ENCODE assay signal across 31 mouse cellular contexts in genomic region chr8:85067982-85068381, GRCm38 (mm10). TPM values are rescaled to one million over a fixed set of nuclear protein-coding genes. Genes with fewer than 3 reads are reported as not detected.
DNase-seq lines count a peak whose midpoint lies in the region; ATAC-seq and TF ChIP-seq lines count a peak whose summit lies in the region.
"Had no signal": no experiment of that assay in that cellular context is flagged by ENCODE, and none has a peak within 500 bp of the region (broad histone marks: within the 10 kb centered on the region; RNA-seq: fewer than 3 reads in every experiment).

TSS of gene Gm5741 (minus strand) at chr8:85067982.

- no peak for ATAC-seq in embryonic facial prominence, embryonic 13.5 days (ENCODE audit: insufficient number of reproducible peaks, insufficient read depth, low FRiP score, low TSS enrichment, low read depth)
- no peak for ATAC-seq in hindbrain, embryonic 13.5 days (ENCODE audit: low FRiP score)
- no peak for ATAC-seq in hindbrain, postnatal 0 days
- no peak for ATAC-seq in midbrain, embryonic 13.5 days
- ATAC-seq in midbrain, embryonic 14.5 days (ENCODE audit: low FRiP score, low TSS enrichment) = no peak
- ATAC-seq: CD4-positive, CD25-positive, alpha-beta regulatory T cell, adult 4 months; intestine, postnatal 0 days had no signal

- peak within 1 kb of the TSS; percentile 7; the same call in 1 of the 2 replicates for H3K9ac ChIP-seq in embryonic facial prominence, embryonic 13.5 days
- H3K9ac ChIP-seq in hindbrain, embryonic 13.5 days = peak within 1 kb of the TSS; percentile 35; the same call in 1 of the 2 replicates
- no peak within 1 kb of the TSS for H3K9ac ChIP-seq in hindbrain, postnatal 0 days (replicated peaks; ENCODE audit: low read length)
- 0 out of 2 replicates have a peak within 1 kb of the TSS, but pooled peaks have one; percentile 7 for H3K9ac ChIP-seq in midbrain, embryonic 13.5 days (replicated peaks)
- H3K9ac ChIP-seq in midbrain, embryonic 14.5 days (replicated peaks; ENCODE audit: low read length) = no peak within 1 kb of the TSS
- H3K9ac ChIP-seq: embryonic facial prominence, embryonic 15.5 days; forebrain, embryonic 12.5 days; heart, embryonic 12.5 days; heart, embryonic 15.5 days; hindbrain, embryonic 14.5 days had no signal

- H3K4me1 ChIP-seq in embryonic facial prominence, embryonic 13.5 days = peaks cover 9% of the 10 kb centered on the region
- peaks cover 19% of the 10 kb centered on the region for H3K4me1 ChIP-seq in embryonic facial prominence, embryonic 10.5 days
- H3K4me1 ChIP-seq in hindbrain, embryonic 13.5 days (replicated peaks) = peaks cover 17% of the 10 kb centered on the region
- 0 out of 2 replicates have a peak, but pooled peaks cover 6% of the 10 kb centered on the region for H3K4me1 ChIP-seq in hindbrain, postnatal 0 days (ENCODE audit: insufficient read depth, low read length)
- peaks cover 13% of the 10 kb centered on the region for H3K4me1 ChIP-seq in midbrain, embryonic 13.5 days (replicated peaks)
- H3K4me1 ChIP-seq in midbrain, embryonic 14.5 days (ENCODE audit: control insufficient read depth, insufficient read depth, low read length) = peaks cover 11% of the 10 kb centered on the region

- no peak for DNase-seq in embryonic facial prominence, embryonic 10.5 days (ENCODE audit: low spot score)
- no peak for DNase-seq in hindbrain, postnatal 0 days (ENCODE audit: low spot score)
- no peak for DNase-seq in midbrain, embryonic 14.5 days
- DNase-seq: adrenal gland, adult 2 months; adrenal gland, postnatal 14 days; cerebellum, adult 11 months; cerebellum, adult 2 months; cerebellum, postnatal 36 days; embryo, embryonic 11 days; gastrocnemius, postnatal 25 days; heart, adult 18-20 months; heart, postnatal 10 days; heart, postnatal 36 days had no signal

- H3K4me2 ChIP-seq in embryonic facial prominence, embryonic 13.5 days = no peak within 1 kb of the TSS
- no peak within 1 kb of the TSS for H3K4me2 ChIP-seq in hindbrain, embryonic 13.5 days
- no peak within 1 kb of the TSS for H3K4me2 ChIP-seq in hindbrain, postnatal 0 days (ENCODE audit: low read depth, low read length)
- H3K4me2 ChIP-seq in midbrain, embryonic 13.5 days (replicated peaks) = no peak within 1 kb of the TSS
- H3K4me2 ChIP-seq in midbrain, embryonic 14.5 days (ENCODE audit: low read length) = no peak within 1 kb of the TSS
- H3K4me2 ChIP-seq: embryonic facial prominence, embryonic 15.5 days; forebrain, embryonic 12.5 days; heart, embryonic 12.5 days; heart, embryonic 15.5 days; hindbrain, embryonic 14.5 days had no signal

- no peak within 1 kb of the TSS for H3K27ac ChIP-seq in embryonic facial prominence, embryonic 13.5 days
- H3K27ac ChIP-seq in embryonic facial prominence, embryonic 10.5 days (replicated peaks) = no peak within 1 kb of the TSS
- no peak within 1 kb of the TSS for H3K27ac ChIP-seq in hindbrain, embryonic 13.5 days
- H3K27ac ChIP-seq in hindbrain, postnatal 0 days = no peak within 1 kb of the TSS
- no peak within 1 kb of the TSS for H3K27ac ChIP-seq in midbrain, embryonic 13.5 days
- H3K27ac ChIP-seq in midbrain, embryonic 14.5 days (replicated peaks; ENCODE audit: low read depth, low read length) = no peak within 1 kb of the TSS
- H3K27ac ChIP-seq: embryonic facial prominence, embryonic 15.5 days; forebrain, embryonic 12.5 days; heart, embryonic 15.5 days; hindbrain, embryonic 10.5 days; hindbrain, embryonic 14.5 days had no signal

- no peaks in the 10 kb centered on the region for H3K9me3 ChIP-seq in embryonic facial prominence, embryonic 13.5 days
- H3K9me3 ChIP-seq in embryonic facial prominence, embryonic 10.5 days = no peaks in the 10 kb centered on the region
- no peaks in the 10 kb centered on the region for H3K9me3 ChIP-seq in hindbrain, embryonic 13.5 days
- H3K9me3 ChIP-seq in hindbrain, postnatal 0 days (ENCODE audit: low read length) = no peaks in the 10 kb centered on the region
- no peaks in the 10 kb centered on the region for H3K9me3 ChIP-seq in midbrain, embryonic 13.5 days
- H3K9me3 ChIP-seq in midbrain, embryonic 14.5 days (ENCODE audit: control insufficient read depth, low read length) = no peaks in the 10 kb centered on the region
- H3K9me3 ChIP-seq: embryonic facial prominence, embryonic 15.5 days; forebrain, embryonic 12.5 days; heart, embryonic 12.5 days; heart, embryonic 15.5 days; hindbrain, embryonic 10.5 days had no signal

- H3K36me3 ChIP-seq in embryonic facial prominence, embryonic 13.5 days = peaks cover 41% of the 10 kb centered on the region
- peaks cover 35% of the 10 kb centered on the region for H3K36me3 ChIP-seq in embryonic facial prominence, embryonic 10.5 days (replicated peaks)
- H3K36me3 ChIP-seq in hindbrain, embryonic 13.5 days = peaks cover 50% of the 10 kb centered on the region
- peaks cover 21% of the 10 kb centered on the region; the same call in 1 of the 2 replicates for H3K36me3 ChIP-seq in hindbrain, postnatal 0 days (ENCODE audit: insufficient read depth, low read length)
- H3K36me3 ChIP-seq in midbrain, embryonic 13.5 days = peaks cover 57% of the 10 kb centered on the region
- H3K36me3 ChIP-seq in midbrain, embryonic 14.5 days (ENCODE audit: control insufficient read depth, insufficient read depth, low read length) = peaks cover 35% of the 10 kb centered on the region

- no peak for TF ChIP-seq CTCF in hindbrain, postnatal 0 days (IDR thresholded peaks at IDR 0.05; ENCODE audit: low read depth)

- no peaks in the 10 kb centered on the region for H3K27me3 ChIP-seq in embryonic facial prominence, embryonic 13.5 days
- H3K27me3 ChIP-seq in embryonic facial prominence, embryonic 10.5 days (replicated peaks; ENCODE audit: low read depth, poor library complexity, severe bottlenecking) = no peaks in the 10 kb centered on the region
- no peaks in the 10 kb centered on the region for H3K27me3 ChIP-seq in hindbrain, embryonic 13.5 days
- H3K27me3 ChIP-seq in hindbrain, postnatal 0 days (ENCODE audit: insufficient read depth, low read length) = no peaks in the 10 kb centered on the region
- H3K27me3 ChIP-seq in midbrain, embryonic 13.5 days = no peaks in the 10 kb centered on the region
- H3K27me3 ChIP-seq in midbrain, embryonic 14.5 days (ENCODE audit: control insufficient read depth, insufficient read depth, low read length) = no peaks in the 10 kb centered on the region
- H3K27me3 ChIP-seq: embryonic facial prominence, embryonic 15.5 days; forebrain, embryonic 12.5 days; heart, embryonic 12.5 days; heart, embryonic 15.5 days had no signal

- H3K4me3 ChIP-seq in embryonic facial prominence, embryonic 13.5 days = no peak within 1 kb of the TSS
- H3K4me3 ChIP-seq in embryonic facial prominence, embryonic 10.5 days = no peak within 1 kb of the TSS
- H3K4me3 ChIP-seq in hindbrain, embryonic 13.5 days = no peak within 1 kb of the TSS
- H3K4me3 ChIP-seq in hindbrain, postnatal 0 days (ENCODE audit: low read length) = no peak within 1 kb of the TSS
- H3K4me3 ChIP-seq in midbrain, embryonic 13.5 days (replicated peaks) = no peak within 1 kb of the TSS
- no peak within 1 kb of the TSS for H3K4me3 ChIP-seq in midbrain, embryonic 14.5 days (replicated peaks; ENCODE audit: low read depth, low read length)
- H3K4me3 ChIP-seq: embryonic facial prominence, embryonic 15.5 days; forebrain, embryonic 12.5 days; heart, embryonic 12.5 days; heart, embryonic 15.5 days; hindbrain, embryonic 10.5 days had no signal

RNA-seq across cellular contexts. Expression of gene Gm5741, which starts in this region (rescaled TPM):
- 1.1 and 1.4 TPM in 2 replicates for polyA plus RNA-seq in embryonic facial prominence, embryonic 13.5 days (2015; fragmentation: Nextera tagmentation; extraction: Ambion mirVana)
- polyA plus RNA-seq in embryonic facial prominence, embryonic 10.5 days (2016; fragmentation: Nextera tagmentation; extraction: Ambion mirVana) = not detected in 2 replicates
- polyA plus RNA-seq in hindbrain, embryonic 13.5 days (2015; fragmentation: Nextera tagmentation; extraction: Ambion mirVana) = 0.78 and 1.3 TPM in 2 replicates
- not detected in 2 replicates for total RNA-seq in hindbrain, postnatal 0 days (2014; rRNA removed)
- polyA plus RNA-seq in hindbrain, postnatal 0 days (2015; fragmentation: Nextera tagmentation; extraction: Ambion mirVana) = 0.71 and 0.76 TPM in 2 replicates
- polyA plus RNA-seq in midbrain, embryonic 13.5 days (2015; fragmentation: Nextera tagmentation; extraction: Ambion mirVana) = 0.83 TPM in 1 of 2 replicates, not detected in the other
- 1.7 TPM in 1 of 2 replicates, not detected in the other for polyA plus RNA-seq in midbrain, embryonic 14.5 days (2014; fragmentation: Nextera tagmentation; extraction: Ambion mirVana)
- total RNA-seq: adrenal gland, adult 2 months; adrenal gland, postnatal 14 days; adrenal gland, postnatal 4 days; gastrocnemius, adult 8-10 months; gastrocnemius, postnatal 25 days; heart, adult 18-20 months; heart, postnatal 10 days; heart, postnatal 36 days; MEL had no signal
- polyA plus RNA-seq: adrenal gland, adult 2 months; C2C12; cerebellum, adult 2 months; cortical plate, adult 2 months; embryonic facial prominence, embryonic 11.5 days; heart, embryonic 12.5 days; heart, embryonic 15.5 days; hindbrain, embryonic 14.5 days; intestine, embryonic 14.5 days had no signal

Comparison
In these comparisons a context has a peak if more than half of its experiments do, and no peak if none do; other contexts are left out.
1. H3K9ac ChIP-seq: peak in embryonic facial prominence, embryonic 13.5 days (single experiment), hindbrain, embryonic 13.5 days (single experiment) and midbrain, embryonic 13.5 days (single experiment); none in hindbrain, postnatal 0 days (single experiment) and midbrain, embryonic 14.5 days (single experiment).